Mouse (Mus musculus) G1E (cell line): ENCODE measurements around the gene Rbms1.

Experiments
- CTCF ChIP-seq: IDR thresholded peaks from 2 replicates; pipeline ENCODE4 v1.5.1; 2012; ENCODE audit warnings: low read depth, low read length, inconsistent platforms, mixed read lengths
- POLR2AphosphoS5 ChIP-seq: IDR thresholded peaks from 2 replicates; pipeline ENCODE4 v1.6.1; 2012; ENCODE audit warnings: low read depth, low read length, inconsistent platforms; ENCODE audit not compliant: insufficient replicate concordance
- TAL1 ChIP-seq: conservative IDR thresholded peaks from 2 replicates; pipeline ENCODE4 v1.6.1; 2012; ENCODE audit warnings: low read depth, low read length, inconsistent platforms, mixed read lengths

DNA sequence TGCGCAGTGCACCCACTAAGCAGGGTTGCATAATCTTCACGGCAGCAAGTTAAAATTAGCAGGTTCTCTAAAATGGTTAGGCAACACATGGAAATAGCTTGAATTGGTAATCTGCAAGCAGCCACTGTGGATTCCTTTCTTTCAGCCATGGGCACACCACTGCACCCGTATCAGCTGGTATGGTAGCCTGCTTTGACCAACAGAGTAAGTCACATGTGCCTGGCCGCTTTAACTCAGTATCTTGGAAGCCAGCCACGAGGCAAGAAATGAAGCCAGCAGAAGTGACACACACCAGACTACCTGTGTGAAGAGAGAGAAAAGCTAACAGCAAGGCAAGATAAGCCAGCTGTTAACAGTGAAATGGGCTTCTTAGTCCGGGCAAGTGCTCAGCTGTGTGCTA, 52.2 kb downstream of the Rbms1 start:
- TF ChIP-seq TAL1 (no peak), POLR2AphosphoS5 (no peak), CTCF (no peak)
